Mouse (Mus musculus) cerebellum, postnatal 36 days (tissue): Measurements from ENCODE around the gene Fezf2.

Source experiments
- DNase-seq, 2 experiments: peaks; one replicate each; pipeline ENCODE4 v3.0.0; 2021 to 2022; ENCODE audit warnings: mixed read lengths in 2 of 2

The Fezf2 gene

DNA sequence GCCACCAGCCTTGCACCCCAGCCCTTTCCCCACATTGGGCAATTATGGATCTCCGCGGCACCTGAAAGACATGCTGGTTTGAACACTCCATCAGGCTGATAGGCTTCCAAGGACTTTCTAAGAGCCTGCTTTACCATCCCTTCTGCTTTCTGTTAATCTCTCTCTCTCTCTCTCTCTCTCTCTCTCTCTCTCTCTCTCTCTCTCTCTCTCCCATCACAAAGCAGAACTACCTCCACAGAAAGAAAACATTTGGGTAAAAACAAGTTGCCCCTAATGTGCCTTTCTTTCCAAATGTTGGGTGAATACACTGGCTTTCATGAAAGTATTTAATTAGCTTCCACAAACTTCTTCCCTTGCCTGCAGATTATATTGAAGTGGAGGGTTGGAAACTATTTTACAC is at the start of gene Fezf2:
Gene Fezf2, minus strand, starts transcription at position 101 of the 400 bp plus-strand sequence.
- no peak for DNase-seq

DNA sequence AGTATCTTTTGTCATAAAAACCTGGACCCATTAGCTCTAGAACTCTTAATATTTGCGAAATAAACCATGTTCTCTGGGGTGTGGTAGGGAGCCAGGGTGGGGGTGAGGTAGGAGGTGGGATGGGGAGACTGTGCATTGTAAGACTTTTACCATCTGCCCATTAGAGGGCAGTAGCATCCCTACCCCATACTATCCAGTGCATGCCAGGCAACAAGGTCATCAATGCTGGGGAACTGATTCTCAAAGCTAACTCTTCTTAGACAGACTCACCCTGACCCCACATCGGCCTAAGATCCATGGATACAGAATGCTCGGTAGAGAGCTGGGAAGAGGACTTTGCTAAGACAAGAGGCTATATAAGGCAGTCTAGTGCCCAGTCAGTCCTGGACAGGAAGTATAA is 49.6 kb upstream of the Fezf2 start:
- DNase-seq: no peak

DNA sequence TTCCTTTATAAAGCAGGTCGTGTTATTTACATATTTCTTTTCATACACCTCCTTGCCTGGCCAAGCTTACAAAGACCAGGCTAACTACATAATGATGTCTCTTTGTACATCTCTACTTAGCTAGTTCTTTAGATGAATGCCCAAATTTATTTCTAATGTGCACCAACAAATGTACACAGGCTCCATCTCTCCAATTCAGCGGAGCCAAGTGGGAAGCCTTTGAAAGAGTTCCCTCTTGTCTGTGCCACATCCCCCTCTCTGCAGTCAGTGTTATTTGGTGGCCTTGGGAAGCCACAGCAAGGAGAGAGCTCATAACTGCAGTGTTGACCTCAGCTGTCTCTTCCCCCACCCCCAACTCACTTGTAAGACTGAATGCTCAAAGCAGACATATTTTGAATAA is 46.3 kb upstream of the Fezf2 start:
- no peak for DNase-seq

DNA sequence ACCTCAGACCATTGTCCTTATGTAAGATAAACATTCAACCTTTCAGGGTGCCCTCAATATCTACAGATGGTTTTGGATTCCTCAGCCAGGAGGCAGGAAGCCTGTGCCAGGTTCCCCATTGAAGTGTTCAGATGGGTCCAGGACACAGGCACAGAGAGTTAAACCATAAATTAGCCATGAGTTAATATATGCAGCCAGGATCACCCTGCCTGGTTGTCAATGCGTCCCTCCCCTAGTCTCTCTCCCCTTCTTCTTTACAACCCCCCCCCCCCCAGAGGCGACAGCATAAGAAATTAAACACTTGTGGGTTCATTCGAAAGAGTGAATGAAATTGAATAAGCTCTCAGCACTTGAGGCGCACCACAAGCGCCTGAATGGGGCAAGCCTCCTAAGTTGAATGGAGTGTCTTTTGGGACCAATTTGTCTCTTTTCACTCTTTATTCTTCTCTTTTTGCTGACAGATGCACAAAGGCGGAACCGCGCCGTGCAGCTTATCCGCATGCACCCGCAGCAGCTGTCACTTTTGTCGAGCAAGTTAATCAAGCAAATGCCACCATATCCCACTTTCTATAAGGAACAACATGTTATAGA is 45.4 kb upstream of the Fezf2 start:
- DNase-seq: peak; percentile 37 to 46

- DNase-seq: no peak
Measured at GRCm38 (mm10) chr14:12391167-12391566, 43.2 kb upstream of the Fezf2 start.

DNA sequence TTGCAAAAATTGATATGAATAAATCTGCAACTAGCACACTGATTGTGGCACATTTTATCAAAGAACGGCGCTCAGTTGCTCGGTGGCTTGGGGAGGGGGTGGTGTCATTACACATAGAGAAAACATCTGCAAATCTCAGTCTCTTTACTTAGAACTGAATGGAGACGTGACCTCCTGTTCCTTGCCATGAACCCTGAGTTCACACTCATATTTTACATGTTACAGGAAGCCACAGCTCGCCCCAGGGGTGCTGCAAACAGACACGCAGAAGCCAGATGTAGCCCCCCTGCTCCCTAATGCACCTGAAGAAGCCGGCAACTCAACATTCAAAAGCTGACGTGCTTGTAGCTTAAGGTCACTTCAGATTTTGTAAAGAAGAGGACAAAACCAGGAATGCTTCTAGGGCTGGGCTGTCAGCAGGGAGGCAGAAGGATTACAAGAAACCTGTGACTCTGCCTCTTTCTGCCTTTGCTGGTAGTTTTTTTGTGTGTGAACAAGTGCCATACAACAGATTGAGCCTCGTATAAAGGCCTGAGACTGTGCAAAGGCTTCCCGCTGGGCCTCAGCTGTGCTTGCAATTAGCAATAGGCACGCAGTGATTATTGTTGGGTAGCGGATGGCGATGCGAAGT is 40.9 kb upstream of the Fezf2 start:
- peak; percentile 79 to 82 for DNase-seq

DNA sequence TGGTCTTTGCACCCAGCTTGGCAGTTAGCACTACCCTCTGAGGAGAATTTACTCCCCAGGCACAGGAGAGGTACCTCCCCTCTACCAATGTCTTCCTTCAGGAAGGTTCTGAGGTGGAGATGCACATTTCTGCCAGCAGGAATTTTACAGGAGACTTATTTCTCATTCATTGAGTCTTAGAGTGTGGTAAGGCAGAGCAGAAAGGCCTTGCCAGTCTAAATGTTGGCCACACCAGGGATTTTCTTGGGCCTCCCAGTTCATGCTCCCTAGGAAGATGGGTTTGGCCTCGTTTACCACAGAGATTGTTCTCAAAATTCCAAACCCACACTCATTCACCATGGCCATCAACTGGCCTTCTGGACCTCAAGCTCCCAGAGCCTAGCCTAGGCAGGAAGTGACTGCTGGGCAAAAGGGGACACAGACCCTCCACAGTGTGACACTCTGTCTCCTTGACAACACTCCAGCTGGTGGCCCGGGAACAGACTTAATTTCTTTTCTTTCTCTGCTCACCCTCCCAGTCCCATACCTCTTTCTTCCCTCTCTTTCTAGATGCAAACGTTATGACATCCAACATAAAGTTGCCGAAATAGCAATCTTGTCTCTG is 40.3 kb upstream of the Fezf2 start:
- no peak for DNase-seq

- peak; percentile 21 to 27 for DNase-seq
Measured at GRCm38 (mm10) chr14:12387176-12387575, 39.2 kb upstream of the Fezf2 start.

DNA sequence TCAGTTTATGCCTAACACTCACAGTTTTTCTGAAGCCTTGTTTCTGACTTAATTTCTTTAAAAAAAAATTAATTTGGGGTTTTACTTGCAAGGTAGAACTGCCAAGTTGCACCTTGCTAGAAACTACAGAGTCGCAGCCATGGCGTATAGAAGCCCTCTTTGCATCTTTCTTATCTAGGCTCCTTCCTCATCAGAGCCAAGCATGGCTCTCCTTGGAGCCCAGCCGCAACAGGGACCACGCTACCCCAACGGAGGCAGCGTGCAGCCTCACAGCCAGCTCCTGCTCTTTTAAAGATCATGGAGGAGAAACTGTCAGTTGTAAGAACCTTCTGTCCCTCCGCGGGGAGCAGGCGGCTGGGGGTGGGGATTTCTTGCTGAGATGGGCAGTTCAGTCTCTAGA is 29.9 kb upstream of the Fezf2 start:
- DNase-seq: no peak

GRCm38 (mm10) chr14:12377289-12377688 is 29.3 kb upstream of the Fezf2 start:
- DNase-seq: no peak

GRCm38 (mm10) chr14:12375451-12375850 is 27.5 kb upstream of the Fezf2 start:
- no peak for DNase-seq

GRCm38 (mm10) chr14:12350271-12350916 is 2.4 kb upstream of the Fezf2 start:
- no peak for DNase-seq

DNA sequence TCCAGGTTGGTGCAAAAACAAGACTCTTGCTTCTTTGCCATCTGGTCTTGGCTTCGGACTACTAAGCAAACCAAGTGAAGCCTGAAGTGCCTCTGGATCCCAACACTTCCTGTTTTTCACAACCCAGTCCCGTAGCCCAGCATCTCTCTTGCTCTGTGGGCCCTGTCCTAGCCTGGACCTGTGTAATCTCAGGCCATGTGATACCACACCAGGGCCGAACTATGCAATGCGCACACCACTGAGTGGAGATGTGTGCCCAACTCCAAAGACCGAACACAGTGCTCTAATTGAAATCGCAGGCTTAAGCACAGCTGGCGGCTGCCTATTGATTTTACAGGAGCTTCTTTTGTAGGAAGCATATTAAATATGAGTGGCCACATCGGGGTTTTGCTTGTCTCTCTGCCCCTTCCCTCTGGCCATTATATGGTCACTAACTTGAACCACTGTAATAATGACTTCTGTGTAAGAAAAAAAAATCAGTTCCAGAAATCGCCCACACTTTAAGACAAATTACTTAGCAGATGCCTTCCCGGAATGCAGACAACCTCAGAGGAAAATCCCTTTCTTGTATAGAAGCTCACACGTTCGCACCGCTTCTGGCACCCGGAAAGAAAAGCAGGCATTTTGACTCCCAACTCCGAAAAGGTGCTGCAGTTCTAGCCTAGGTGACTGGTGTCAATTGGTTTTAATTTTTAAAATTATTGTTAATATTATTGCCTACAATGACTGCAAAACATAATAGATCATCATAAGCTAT is 1.5 kb upstream of the Fezf2 start:
- DNase-seq: no peak

DNA sequence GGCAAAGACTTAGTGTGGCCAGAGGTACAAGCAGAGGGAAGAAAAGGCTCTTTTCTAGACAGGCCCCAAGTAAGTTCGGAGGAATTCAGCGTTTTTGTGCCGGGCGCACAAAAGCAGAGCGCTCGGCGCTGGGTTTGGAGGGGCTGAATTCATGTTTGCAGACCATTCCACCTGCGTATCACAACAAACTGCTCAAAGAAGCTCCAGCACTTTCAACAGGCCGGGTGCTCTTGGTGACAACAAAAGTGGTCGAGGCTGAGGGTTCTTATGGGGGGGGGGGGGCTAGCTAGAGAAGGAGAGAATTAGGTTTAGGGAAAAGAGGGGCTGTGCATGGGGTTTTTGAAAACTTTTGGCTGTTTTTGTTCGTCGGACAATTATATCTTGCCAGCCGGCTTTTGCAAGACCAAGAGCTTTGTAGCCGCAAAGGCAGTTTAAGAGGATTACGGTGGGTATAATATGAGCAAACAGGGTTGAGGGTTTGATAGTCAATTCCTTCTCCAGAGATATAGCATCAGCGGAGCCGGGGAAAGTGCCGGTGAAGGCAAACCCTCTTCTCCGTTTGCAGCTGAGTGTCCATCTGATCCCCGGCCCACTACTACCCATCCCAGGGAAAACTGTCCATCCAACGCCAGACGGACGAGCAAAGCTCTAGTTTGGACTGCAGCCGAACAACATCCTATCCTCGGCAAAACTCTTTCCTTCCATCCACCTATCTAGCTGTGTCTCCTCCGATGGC is 956 bp downstream of the Fezf2 start:
- no peak for DNase-seq

GRCm38 (mm10) chr14:12346011-12346864 is 1.8 kb downstream of the Fezf2 start:
- DNase-seq: no peak

DNA sequence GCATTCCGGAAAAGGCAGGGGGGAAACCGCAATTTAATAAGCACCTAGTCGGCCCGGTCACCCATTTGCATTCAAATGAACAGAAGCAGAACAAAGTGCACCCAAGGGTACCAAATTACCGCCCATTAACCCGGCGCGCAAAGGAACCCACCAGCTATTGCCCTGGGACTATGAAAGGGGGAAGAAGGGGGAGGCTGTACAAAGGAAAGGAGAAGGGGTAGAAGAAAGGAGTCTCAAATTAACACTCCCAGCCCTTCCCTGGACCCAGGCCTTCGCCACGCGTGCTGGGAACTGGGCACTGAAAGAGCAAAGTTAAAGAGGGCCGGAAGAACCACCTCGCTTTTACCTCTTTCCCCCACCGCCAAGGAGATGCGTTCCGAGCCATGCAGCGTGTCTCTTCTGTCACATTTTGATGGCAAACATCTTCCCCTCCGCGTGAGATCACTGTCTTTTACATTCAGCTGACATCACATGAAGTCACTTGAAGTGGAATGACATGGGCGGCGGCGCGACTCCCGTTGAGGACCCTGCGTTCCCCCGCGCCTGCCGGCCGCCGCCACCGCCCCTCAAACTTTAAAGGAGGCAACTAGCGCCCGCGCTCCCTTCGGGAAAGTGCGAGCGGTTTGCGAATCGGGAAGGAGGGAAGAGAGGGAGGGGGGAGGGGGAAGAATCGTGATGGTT is 2.6 kb downstream of the Fezf2 start:
- no peak for DNase-seq

- DNase-seq: no peak
Measured at GRCm38 (mm10) chr14:12344746-12345240, 3.2 kb downstream of the Fezf2 start.

GRCm38 (mm10) chr14:12344061-12344745 is 3.8 kb downstream of the Fezf2 start:
- DNase-seq: no peak

- no peak for DNase-seq
Measured at GRCm38 (mm10) chr14:12343451-12343941, 4.5 kb downstream of the Fezf2 start.
